Mouse (Mus musculus): Measurements from ENCODE around the gene Ldlrad3.

DNA sequence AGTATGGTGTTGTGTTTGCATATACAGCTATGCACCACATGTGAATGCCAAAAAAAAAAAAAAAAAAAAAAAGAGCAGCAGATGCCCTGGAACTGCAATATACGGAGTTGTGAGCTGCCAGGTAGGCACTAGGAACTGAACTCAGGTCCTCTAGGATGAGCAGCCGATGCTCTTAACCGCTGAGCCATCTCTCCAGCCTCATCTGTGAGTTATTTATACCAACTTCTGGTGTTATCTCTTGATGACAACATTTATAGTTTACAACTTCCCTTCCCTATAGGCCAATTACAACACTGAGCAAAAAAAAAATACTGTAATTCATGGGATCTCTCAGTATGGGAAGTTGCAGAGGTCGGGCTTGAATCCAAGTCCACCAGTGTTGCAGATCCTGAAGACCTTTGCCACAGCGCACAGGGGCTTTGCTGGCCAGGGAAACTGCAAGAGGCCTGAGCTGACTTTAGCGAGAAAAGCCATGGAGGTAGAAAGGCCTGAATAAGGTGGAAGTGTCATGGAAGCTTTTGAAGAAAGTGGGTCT, 204.2 kb downstream of the Ldlrad3 start:
- TF ChIP-seq POLR2A (IDR thresholded peaks at IDR 0.05; ENCODE audit: borderline replicate concordance, low read depth, low read length) (no peak), CTCF (IDR thresholded peaks at IDR 0.05; ENCODE audit: low read depth, low read length) (no peak)
